Mouse (Mus musculus): ENCODE results near the gene Kcnc1.

Gene Kcnc1

DNA sequence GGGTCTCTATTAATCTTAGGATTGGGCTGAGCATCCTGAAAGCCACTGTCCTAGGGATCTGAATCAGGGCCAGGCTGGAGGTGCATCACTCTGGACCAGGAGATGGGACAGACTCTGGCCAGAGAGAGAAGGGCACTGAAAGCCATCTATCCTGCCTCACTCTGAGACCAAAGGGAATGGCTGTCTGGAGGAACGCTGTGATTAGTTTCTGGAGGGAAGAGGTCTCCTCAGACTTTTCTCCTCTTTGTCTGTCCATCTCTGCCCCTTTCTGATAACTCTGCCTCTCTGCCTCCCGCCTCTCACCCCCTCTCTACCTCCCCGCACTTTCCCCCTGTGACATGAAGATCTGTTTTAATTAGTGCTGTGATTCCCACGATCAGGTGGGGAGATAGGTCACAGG, 1.4 kb upstream of the Kcnc1 start:
- DNase-seq = no peak

DNA sequence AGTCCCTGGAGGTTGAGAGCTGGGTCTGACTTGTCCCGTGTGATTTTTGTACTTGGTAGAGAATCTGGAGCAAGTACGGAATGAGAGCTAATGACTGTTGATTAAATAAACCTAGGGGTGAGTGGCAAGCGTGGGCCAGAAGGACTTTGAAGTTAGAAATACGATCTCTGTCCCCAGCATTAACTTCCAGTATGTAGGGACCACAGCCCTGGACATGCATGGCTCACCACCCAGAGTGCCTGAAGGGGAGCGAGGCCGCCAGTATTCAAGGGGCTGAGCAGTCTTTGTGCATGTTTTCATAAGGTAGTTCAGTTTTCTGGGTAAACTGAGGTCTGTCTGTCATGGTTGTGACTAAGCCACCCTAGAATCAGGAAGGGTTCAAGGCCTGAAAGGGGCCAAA, 726 bp upstream of the Kcnc1 start:
- DNase-seq = no peak

DNA sequence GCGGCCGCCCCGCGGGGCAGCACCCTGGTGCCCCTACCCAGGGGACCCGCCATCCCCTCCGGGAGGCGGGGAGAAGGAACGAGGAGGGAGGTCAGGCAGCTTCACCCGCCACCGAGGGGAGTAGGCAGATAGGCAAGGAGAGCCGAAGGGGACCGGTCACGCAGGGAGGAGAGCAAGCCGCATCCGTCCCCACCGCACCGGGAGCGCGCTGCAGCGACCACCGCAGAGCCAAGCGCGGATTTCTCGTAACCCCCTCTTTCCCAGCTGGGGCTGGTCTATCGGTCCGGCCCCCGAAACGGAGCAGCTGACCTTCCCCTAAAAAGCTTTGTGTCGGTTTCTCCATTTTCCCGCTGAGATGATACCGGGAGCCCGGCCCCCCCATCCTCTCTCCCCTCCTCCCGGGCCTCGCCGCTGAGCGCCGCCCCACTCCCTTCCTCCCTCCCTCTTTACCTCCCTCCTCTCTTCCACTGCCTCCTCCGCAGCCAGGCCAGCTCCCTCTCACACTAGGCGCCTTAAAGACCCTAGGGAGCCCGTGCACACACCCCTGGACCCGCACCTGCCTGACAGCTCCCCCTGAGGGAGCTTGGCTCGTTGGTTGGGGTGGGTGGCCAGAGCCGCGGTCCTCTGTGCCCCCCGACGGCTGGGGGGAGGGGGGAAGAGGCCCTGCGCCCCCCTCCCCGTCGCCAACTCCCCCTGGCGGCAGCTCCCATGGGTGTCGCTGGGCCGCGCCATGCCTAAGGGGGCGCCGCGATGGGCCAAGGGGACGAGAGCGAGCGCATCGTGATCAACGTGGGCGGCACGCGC, 833 bp downstream of the Kcnc1 start:
- no peak for DNase-seq

DNA sequence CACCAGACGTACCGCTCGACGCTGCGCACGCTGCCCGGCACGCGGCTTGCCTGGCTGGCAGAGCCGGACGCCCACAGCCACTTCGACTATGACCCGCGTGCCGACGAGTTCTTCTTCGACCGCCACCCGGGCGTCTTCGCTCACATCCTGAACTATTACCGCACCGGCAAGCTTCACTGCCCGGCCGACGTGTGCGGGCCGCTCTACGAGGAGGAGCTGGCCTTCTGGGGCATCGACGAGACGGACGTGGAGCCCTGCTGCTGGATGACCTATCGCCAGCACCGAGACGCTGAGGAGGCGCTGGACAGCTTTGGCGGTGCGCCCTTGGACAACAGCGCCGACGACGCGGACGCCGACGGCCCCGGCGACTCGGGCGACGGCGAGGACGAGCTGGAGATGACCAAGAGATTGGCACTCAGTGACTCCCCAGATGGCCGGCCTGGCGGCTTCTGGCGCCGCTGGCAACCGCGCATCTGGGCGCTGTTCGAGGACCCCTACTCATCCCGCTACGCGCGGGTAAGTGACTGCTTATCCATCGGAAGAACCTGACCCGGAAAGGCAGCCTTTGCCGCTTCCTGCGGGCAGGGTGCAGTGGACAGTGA, 1.5 kb downstream of the Kcnc1 start:
- DNase-seq = no peak

DNA sequence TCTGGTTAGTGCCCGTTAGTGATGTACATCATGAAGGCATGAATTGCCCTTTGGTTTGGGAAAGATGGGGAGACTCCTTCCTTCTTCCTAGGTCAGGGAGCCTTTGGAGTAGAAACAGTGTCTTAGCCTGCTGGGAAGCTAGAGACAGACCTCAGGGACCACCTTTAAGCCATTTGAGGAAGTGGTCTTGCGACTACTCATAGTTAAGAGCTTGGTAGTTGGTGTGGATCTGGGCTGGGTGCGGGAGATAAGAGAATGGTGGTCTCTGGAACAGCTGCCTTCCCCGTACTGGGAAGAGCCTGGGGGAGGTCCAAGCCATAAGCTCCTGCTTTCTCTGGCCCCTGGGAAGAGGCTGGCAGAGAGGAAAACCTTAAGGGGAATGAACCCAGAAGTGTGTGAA, 2.3 kb downstream of the Kcnc1 start:
- no peak for DNase-seq

DNA sequence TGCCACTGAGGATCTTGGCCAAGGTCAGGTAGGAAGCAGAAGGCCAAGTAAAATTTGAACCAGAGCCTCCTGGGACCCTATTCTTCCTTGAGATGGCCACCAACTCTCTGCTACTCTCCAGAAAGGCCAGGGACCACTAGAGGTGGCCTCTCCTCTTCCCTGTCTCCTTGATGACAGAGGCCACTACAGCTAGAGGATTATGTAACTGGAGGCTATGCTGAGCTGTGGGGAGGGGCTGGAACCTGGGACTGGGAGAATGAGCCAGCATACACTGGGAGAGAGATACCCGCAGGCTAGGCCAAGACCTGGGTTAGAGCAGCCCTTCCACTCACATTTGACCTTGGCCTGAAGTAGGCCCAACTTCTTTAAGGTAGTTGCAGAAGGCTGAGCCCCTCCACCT, 3.4 kb downstream of the Kcnc1 start:
- DNase-seq = no peak

DNA sequence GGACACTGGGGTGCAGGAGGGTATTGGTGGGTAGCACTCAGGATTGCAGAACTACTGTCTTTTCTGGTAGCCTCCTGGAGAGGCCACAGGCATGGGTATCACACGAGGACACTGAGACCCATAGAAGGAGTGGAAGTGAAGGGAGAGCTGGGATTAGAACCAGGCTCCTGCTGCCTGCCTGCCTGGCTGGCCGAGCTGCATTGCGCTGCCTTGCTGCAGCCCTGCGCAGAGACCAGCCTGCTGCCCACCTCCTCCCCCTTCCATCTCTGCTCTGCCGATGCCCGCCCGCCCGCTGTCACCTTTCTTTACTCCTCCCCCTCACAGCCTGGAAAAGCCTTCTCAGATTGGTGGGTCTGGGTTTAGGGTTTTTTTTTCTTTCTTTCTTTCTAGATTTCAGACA, 4.0 kb downstream of the Kcnc1 start:
- DNase-seq = no peak

DNA sequence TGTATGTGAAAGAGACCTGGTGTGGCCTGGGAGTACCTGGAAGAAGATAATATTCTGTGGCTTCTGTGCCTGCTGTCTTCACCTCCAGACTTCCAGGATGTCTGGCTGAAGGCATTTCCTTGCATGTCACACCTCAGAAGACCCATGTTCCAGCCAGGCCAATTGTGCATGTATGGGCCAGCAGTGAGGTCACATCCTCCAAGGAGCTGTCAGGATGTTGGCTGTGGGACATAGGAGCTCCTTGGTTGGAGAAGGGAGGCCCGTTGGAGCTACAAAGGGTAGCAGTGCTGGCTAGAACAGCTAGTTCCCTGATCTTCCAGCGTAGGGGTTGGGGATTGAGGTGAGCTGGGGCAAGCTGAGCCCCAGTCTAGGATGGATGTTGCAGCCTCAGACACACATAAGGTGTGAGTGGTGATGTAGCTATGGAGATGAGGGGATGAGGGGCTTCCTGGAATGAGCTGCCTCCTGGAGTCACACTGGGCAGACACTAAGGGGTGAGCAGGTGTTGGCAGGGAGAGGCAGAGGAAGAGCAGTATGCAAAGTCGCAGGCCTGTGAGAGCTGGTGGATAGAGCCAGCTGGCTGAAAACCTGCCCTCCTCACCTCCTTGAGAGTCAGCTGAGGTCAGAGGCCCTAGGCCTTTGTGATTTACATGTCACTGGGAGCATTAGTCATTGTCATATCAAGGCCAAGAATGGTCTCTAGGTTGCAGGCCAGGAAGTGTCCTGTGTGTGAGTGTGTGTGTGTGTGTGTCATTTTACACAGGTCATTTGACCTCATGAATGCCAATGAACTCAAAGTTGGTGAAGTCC, 5.3 kb downstream of the Kcnc1 start:
- no peak for DNase-seq

DNA sequence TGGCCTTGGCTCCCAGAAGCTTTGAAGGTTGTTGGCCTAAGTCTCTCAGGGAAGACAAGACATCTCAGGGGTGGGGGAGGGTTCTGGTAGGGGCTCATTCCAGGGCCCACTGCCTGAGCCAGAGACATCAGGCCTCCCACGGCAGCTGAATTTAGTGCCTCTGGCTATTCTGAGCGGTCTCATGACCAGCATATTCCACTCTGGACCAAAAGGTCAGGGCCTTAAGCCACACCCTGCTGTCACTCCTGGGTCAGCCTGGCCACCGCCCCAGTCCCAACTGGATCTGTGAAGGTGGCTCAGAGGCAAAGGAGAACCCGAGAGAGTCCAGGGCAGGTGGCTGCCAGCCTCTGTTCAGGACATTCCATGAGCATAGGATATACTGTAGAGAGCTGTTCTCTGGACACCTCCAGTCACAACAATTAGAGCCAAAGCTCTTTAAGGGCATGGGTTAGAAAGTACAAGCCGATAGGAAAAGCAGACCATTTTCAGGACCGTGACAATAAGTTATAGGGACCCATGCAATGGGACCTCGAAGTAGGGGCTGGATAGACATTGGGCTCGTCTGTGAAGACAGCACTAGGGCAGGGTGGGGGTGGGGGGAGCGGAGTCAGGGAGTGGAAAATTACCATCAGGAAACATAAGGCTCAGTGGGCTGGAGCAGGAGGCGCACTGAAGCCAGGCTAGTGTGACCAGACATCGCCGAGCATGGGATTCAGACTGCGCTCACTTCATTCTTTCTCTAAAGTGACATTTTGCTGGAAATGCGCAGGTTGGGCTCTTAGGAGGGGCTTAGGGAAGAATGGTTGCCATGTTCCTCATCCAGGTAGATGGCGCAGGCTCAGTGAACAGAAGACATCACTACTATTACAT, 7.6 kb downstream of the Kcnc1 start:
- DNase-seq = no peak

DNA sequence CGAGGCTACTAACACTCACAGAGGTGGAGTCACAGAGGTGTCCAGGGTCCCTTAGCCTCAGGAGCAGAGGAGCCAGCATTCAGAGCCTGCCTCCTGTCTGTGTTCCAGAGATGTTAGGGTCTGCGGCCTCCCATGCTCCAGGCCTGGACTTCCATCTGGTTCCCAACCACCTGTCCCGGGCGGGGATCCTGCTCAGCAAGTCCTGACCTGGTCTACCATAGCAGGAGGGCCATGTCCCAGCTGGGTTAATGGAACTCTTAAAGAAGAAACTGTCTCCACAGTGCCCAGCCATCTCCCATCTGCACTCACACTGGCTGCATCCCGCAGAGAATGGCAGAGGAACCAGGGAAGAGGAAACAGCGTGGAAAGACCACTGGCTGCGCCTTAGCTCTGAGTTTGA, 8.5 kb downstream of the Kcnc1 start:
- no peak for DNase-seq

DNA sequence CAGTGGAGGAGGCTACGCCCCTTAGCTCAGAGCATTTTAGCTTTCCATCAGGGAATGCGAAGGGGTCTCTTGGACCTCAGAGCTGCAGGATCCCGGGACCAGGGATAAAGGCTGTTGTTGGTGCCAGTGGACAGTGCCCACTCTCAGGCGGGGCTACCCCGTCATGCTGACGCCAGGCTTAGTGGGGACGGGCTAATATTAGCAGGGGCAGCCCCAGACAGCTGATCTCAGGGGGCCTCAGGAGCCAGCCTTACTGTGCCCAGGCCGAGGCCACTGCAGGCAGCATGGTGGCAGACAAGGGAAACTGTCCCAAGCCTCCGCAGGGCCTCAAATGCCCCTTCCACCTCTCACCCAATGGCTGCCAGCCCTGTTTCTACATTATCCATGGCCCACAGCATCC, 12.3 kb downstream of the Kcnc1 start:
- no peak for DNase-seq

DNA sequence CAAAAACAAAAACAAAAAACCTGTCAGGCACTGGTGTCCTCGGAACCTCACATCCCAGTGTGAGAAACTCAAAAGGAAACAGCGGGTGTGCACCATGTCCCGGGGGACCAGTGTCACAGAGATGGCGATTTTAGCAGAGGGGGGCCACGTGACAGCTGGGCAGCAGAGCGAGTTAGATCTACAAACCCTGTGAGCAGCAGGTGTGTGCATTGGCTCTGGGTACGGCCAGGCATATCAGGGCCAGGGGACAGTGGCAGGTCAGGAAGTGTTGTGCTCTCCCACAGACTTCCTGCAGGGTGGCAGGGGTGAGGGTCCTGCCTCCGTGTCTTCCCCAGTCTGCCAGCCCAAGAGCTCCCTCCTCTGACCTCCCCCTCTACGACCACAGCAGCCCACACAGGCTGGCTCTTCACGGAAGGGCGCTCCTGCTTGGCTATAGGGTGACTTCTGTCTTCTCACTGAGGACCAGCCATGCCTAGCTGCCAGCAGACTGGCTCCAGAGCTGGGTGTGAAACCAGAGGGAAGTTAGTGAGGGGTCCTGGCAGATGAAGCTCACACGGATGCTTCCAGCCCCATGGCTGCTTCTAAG, 13.0 kb downstream of the Kcnc1 start:
- no peak for DNase-seq

DNA sequence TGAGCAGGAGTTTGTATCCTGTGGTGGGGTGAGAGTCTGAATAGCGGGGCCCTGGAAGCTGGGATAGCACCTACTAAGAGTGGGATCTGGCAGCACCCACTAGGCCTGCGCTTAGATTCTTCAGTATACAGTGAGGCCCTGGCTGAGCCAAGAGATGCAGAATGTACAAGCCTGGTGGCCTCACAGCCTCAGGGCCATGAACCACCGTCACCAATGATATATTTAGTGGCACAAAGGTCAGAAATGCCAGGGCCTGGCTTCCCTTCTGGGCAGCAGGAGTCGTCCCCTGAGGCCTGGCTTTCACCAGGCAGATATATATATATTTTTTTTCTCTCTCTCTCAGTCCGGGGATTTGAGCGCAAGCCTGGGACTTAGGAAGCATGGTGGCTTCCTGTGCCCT, 14.4 kb downstream of the Kcnc1 start:
- DNase-seq = no peak

DNA sequence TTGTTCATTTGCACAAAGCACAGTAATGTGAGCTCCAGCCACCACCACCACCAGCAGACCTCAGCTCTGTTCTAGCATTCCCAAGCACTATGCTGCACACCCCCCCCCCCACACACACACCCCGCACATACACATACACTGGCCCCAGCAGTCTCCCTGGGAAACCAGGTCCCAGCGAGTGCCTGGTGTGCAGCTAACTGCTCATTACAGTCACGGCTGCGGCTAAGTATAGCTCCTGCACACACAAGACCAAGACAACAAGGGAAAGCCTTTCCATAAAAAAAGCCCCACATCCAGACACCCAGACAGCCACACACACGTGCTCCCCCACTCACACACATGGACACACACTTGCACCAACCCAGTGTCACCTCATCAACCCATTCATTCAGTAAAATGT, 16.5 kb downstream of the Kcnc1 start:
- no peak for DNase-seq

DNA sequence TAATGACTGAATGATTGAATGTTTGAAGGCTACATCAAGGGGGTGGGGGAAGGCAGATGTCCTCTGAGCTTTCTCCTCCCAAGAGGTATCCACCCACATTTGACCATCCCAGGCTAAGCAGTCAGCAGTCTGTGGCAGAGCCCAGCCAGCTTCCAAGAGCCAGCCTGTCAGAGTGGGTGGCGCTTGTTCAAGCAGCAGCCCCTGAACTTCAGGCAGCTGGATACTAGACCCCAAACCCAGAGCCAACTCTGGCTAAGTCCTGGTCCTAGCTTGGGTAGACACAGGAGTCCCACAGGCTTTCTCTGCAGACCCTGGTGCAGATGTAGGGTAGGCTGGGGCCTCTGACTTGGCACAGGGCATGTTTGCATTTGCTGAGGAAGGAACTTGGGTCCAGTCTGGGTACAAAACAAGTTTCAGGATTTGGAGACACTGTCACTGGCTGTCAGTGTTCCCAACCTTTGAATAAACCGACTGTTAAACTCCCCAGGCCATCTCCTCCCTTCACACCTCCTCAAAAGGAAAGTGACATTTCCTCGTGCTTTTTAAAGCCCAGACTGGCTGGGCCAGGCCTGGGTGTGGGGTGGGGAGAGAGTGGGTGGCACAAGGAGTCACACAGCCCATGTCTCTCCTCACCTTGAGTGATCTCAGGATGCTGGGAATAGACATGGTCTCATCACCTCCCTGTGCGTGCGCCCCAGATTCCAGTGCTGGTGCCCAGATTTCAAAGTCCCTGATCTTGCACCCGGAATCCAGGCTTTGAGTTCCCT, 17.8 kb downstream of the Kcnc1 start:
- DNase-seq = no peak

DNA sequence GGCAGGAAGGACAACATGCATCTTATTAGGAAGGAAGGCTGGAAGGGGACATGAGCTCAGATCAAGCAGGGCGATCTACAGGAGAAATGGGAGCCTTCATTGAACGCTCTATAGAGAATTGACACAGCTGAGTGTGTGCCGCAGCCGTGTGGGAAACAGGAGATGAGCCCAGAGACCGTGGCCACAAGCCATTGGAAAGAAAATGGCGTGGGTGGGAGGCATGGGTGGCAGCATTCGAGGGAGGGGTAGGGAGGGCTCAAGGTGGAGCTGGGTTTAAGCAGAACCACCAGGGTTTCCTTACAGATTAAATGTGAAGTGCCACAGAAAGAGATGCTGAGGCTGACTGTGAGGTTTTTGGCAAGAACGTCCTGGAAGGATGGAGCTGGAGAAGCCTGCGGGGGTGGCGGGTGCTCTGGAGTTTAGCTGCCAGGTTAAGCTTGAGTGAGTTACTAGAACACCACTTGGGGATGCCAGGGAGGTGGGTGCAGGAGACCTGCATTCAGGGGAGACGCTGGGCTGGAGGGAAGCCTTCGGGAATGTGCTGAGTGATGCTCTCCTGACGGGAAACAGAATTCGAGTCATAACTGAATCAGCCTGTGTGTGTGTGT, 19.6 kb downstream of the Kcnc1 start:
- no peak for DNase-seq

DNA sequence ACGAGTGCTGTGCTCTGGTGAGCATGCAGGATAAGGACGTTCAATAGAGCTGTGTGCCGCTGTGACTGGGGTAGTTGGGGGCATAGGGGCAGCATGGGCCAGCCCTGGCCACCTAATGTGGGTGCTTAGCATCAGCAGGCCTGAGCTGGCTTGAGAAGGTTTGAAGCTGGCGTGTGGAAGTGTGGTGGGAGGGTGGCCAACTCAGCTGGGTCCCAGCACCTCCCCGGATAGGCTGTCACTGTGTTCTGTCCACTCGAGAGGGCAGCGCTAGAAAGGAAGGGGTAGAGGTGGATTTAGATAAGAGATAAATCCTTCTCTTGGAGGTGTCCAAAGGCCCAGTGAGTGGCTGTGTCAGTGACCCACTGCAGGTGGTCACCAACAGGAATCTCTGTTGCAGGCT, 21.2 kb downstream of the Kcnc1 start:
- no peak for DNase-seq

DNA sequence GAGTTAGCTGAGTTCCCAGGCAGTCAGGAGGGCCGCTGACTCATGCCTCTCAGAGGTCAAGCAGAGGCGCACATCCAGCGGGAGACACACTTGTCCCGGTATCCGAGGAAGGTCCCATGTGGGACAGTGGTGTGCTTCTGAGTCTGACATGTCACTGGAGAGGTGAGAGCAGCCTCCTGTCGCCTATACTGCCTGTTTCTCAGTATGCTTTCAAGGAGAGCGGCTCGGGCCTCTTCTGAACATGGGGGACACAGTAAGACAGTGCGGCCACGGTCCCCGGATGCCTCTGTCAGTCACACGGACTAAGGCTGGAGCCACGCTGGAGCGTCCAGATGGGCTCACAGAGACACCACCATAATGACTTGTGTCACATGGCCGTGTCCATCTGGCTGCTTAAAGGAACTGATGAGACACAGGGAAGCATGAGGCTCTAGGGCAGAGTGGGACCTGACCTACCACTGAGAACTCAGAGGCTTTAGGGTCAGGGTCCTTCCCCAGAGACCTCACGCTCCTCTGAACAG, 21.9 kb downstream of the Kcnc1 start:
- no peak for DNase-seq

DNA sequence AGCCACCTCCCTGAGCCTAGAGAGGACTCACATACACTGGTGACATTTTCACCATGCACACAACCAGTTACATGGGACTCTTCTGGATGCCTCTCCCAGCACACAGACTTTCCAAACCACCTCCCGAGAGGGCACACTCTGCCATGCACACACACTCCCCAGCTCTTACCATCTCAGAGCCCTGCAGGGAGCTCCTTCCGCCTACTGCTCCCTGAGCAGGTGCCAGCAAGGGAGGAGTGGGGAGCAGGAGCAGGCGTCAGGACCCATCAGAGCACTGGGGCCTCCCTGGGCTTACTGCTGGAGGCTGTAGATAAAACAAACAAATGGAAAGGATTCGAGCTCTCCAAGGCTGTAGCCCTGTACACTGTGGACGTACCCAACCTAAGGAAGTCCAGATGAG, 25.2 kb downstream of the Kcnc1 start:
- no peak for DNase-seq

DNA sequence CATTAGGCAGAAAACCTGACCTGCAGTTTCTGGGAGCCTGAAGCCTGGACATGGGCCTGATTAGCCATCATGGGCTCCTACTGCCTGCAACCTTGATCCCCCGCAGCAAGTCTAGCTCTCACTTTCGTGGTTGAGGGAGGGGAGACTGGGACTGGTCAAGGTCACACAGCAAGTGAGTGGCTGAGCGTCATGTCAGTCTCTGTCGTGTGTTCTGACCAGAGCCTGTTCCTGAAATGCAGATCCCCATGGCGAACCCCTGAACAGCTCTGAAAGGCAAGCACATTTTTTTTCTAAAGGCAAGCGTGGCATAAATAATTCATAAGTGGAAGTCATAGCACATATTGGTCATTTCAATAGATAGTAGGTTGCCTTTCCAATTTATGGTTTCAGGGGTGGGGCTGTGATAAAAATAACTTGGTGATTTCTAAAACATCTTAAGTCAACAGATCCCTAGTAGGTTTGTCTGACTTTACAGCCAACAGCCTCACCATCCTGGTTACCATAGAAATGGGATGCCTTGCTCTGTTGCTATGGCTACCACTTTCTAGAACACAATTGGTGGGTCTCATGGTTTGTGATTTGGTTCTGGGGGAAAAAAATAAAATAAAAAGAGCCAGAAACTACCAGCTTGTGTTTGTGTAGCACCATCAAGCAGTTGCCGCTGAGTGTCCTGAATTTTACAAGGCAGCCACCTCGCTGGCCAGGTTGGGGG, 25.9 kb downstream of the Kcnc1 start:
- DNase-seq = no peak
